Mouse (Mus musculus): ENCODE measurements around the gene Cd52. TPM values are rescaled to one million over a fixed set of nuclear protein-coding genes. Genes with fewer than 3 reads are reported as not detected.

Cd52 gene
- total and polyA plus RNA-seq, 3 experiments = 1,886 to 5,448 (median 2,306) TPM

GRCm38 (mm10) chr4:134058908-134059307 is 36.0 kb downstream of the Cd52 start:
- Histone ChIP-seq H3K4me2 (ENCODE audit: insufficient read depth, low read depth, poor library complexity, severe bottlenecking) (no peak overlapping the region), H3K9ac (ENCODE audit: insufficient read depth, low read depth) (no peak overlapping the region), H3K36me3 (replicated peaks in 1 of 2; ENCODE audit: control insufficient read depth in 1 of 2, insufficient read depth in 1 of 2, low read length in 1 of 2) (no peaks in the 10 kb centered on the region), H3K4me1 (ENCODE audit: control insufficient read depth in 1 of 2, insufficient read depth in 2 of 2) (peaks cover 8 to 23% of the 10 kb centered on the region in 2 experiments; a peak in 2 of 4 replicates), H3K9me3 (replicated peaks; ENCODE audit: low read length) (no peaks in the 10 kb centered on the region), H3K4me3 (replicated peaks in 1 of 3; ENCODE audit: low read depth in 2 of 3, low read length in 2 of 3, poor library complexity in 1 of 3) (peak overlapping the region in 1 of 3 experiments; percentile 51), H3K79me2 (replicated peaks; ENCODE audit: control insufficient read depth, extremely low read depth, insufficient read depth, poor library complexity, severe bottlenecking) (no peaks in the 10 kb centered on the region), H3K27ac (ENCODE audit: insufficient read depth, low read depth) (no peak overlapping the region), H3K27me3 (replicated peaks) (no peaks in the 10 kb centered on the region)
- in situ Hi-C loops (cut with MboI; ENCODE audit: low pct_ligation_motif_present, low pct_unique_long_range_greater_than_20kb, low sequenced_read_pairs) (no loop called here), dilution Hi-C loops (cut with MboI; ENCODE audit: extremely low pct_ligation_motif_present, extremely low pct_unique_long_range_greater_than_20kb, low sequenced_read_pairs) (no loop called here)
- no peak for TF ChIP-seq SIN3A (IDR thresholded peaks at IDR 0.05; ENCODE audit: low read length)
- no peak for DNase-seq (ENCODE audit: extremely low read depth)

GRCm38 (mm10) chr4:134058166-134058715 is 36.6 kb downstream of the Cd52 start:
- no peak; the same call in 1 of the 2 replicates for TF ChIP-seq HCFC1 (IDR thresholded peaks at IDR 0.05; ENCODE audit: low read depth, low read length)
- TF ChIP-seq POLR2AphosphoS2 (IDR thresholded peaks at IDR 0.05; ENCODE audit: low read depth, low read length) = no peak
- TF ChIP-seq ELF1 (IDR thresholded peaks at IDR 0.05; ENCODE audit: low read depth, low read length) = peak; percentile 49
- Histone ChIP-seq H3K27me3 (replicated peaks) (peaks cover 2% of the 10 kb centered on the region), H3K27ac (ENCODE audit: insufficient read depth, low read depth) (no peak overlapping the region), H3K9me3 (replicated peaks; ENCODE audit: low read length) (no peaks in the 10 kb centered on the region), H3K4me1 (ENCODE audit: control insufficient read depth in 1 of 2, insufficient read depth in 2 of 2) (peaks cover 8 to 21% of the 10 kb centered on the region in 2 experiments; a peak in 2 of 4 replicates), H3K9ac (ENCODE audit: insufficient read depth, low read depth) (no peak overlapping the region), H3K36me3 (replicated peaks in 1 of 2; ENCODE audit: control insufficient read depth in 1 of 2, insufficient read depth in 1 of 2, low read length in 1 of 2) (no peaks in the 10 kb centered on the region), H3K4me2 (ENCODE audit: insufficient read depth, low read depth, poor library complexity, severe bottlenecking) (no peak overlapping the region), H3K4me3 (replicated peaks in 1 of 3; ENCODE audit: low read depth in 2 of 3, low read length in 2 of 3, poor library complexity in 1 of 3) (peak overlapping the region in 1 of 3 experiments; percentile 51), H3K79me2 (replicated peaks; ENCODE audit: control insufficient read depth, extremely low read depth, insufficient read depth, poor library complexity, severe bottlenecking) (no peaks in the 10 kb centered on the region)
- in situ Hi-C loops (cut with MboI; ENCODE audit: low pct_ligation_motif_present, low pct_unique_long_range_greater_than_20kb, low sequenced_read_pairs) = no loop called here
- peak; percentile 62 for DNase-seq (ENCODE audit: extremely low read depth)
- dilution Hi-C loops (cut with MboI; ENCODE audit: extremely low pct_ligation_motif_present, extremely low pct_unique_long_range_greater_than_20kb, low sequenced_read_pairs) = no loop called here

- H3K4me2 ChIP-seq (ENCODE audit: insufficient read depth, low read depth, poor library complexity, severe bottlenecking) = no peak within 1 kb of the TSS
- peaks cover 8 to 14% of the 10 kb centered on the region in 2 experiments; a peak in 3 of 4 replicates for H3K4me1 ChIP-seq (ENCODE audit: control insufficient read depth in 1 of 2, insufficient read depth in 2 of 2)
- dilution Hi-C loops (cut with MboI; ENCODE audit: extremely low pct_ligation_motif_present, extremely low pct_unique_long_range_greater_than_20kb, low sequenced_read_pairs) = no loop called here
- H3K9ac ChIP-seq (ENCODE audit: insufficient read depth, low read depth) = no peak within 1 kb of the TSS
- in situ Hi-C loops (cut with MboI; ENCODE audit: low pct_ligation_motif_present, low pct_unique_long_range_greater_than_20kb, low sequenced_read_pairs) = no loop called here
- no peak within 1 kb of the TSS for H3K4me3 ChIP-seq (replicated peaks in 1 of 3; ENCODE audit: low read depth in 2 of 3, low read length in 2 of 3, poor library complexity in 1 of 3)
- no peaks in the 10 kb centered on the region for H3K79me2 ChIP-seq (replicated peaks; ENCODE audit: control insufficient read depth, extremely low read depth, insufficient read depth, poor library complexity, severe bottlenecking)
- no peak for DNase-seq (ENCODE audit: extremely low read depth)
- H3K36me3 ChIP-seq (replicated peaks in 1 of 2; ENCODE audit: control insufficient read depth in 1 of 2, insufficient read depth in 1 of 2, low read length in 1 of 2) = no peaks in the 10 kb centered on the region
- peaks cover 2% of the 10 kb centered on the region for H3K27me3 ChIP-seq (replicated peaks)
- H3K27ac ChIP-seq (ENCODE audit: insufficient read depth, low read depth) = no peak within 1 kb of the TSS
- no peak for TF ChIP-seq UBTF (IDR thresholded peaks at IDR 0.05; ENCODE audit: low read depth, low read length)
- no peak for TF ChIP-seq ZKSCAN1 (IDR thresholded peaks at IDR 0.05; ENCODE audit: borderline replicate concordance, low read depth, low read length)
- TF ChIP-seq MAFK (IDR thresholded peaks at IDR 0.05; ENCODE audit: insufficient replicate concordance, low read length) = no peak
- TF ChIP-seq GABPA (IDR thresholded peaks at IDR 0.05; ENCODE audit: insufficient replicate concordance, low read depth, low read length) = no peak
- no peak for TF ChIP-seq JUND (conservative IDR thresholded peaks at IDR 0.05; ENCODE audit: low read depth, low read length)
- no peak for TF ChIP-seq ETS1 (conservative IDR thresholded peaks at IDR 0.05; ENCODE audit: low read depth, low read length)
- TF ChIP-seq HCFC1 (IDR thresholded peaks at IDR 0.05; ENCODE audit: low read depth, low read length) = no peak
- TF ChIP-seq CHD1 (IDR thresholded peaks at IDR 0.05; ENCODE audit: low read depth, low read length) = no peak
- no peak for TF ChIP-seq ELF1 (IDR thresholded peaks at IDR 0.05; ENCODE audit: low read depth, low read length)
- TF ChIP-seq E2F4 (IDR thresholded peaks at IDR 0.05; ENCODE audit: insufficient replicate concordance, low read depth, low read length) = no peak
- TF ChIP-seq MYC (IDR thresholded peaks at IDR 0.05; ENCODE audit: low read depth, low read length) = no peak
- no peak for TF ChIP-seq USF2 (conservative IDR thresholded peaks at IDR 0.05; ENCODE audit: low read depth, low read length)
- TF ChIP-seq TBP (conservative IDR thresholded peaks at IDR 0.05; ENCODE audit: low read depth, low read length) = no peak
- TF ChIP-seq ZC3H11A (IDR thresholded peaks at IDR 0.05; ENCODE audit: low read depth, low read length) = no peak
- no peak for TF ChIP-seq RAD21 (IDR thresholded peaks at IDR 0.05; ENCODE audit: low read depth, low read length)
- no peak for TF ChIP-seq CHD2 (IDR thresholded peaks at IDR 0.05; ENCODE audit: low read length)
- no peak for TF ChIP-seq SMC3 (IDR thresholded peaks at IDR 0.05; ENCODE audit: low read depth, low read length)
- no peak for TF ChIP-seq MXI1 (IDR thresholded peaks at IDR 0.05; ENCODE audit: low read depth, low read length)
- H3K9me3 ChIP-seq (replicated peaks; ENCODE audit: low read length) = peaks cover 4% of the 10 kb centered on the region
Measured at GRCm38 (mm10) chr4:134053538-134053937, 41.3 kb downstream of the Cd52 start, which contains the start of gene Zfp683. TSS of gene Zfp683 (plus strand) at chr4:134053838.

All from CH12.LX (cell line).